Mouse (Mus musculus) gastrocnemius, postnatal 25 days (tissue): ENCODE measurements at regions not wholly inside any gene's neighbourhood (a gene's known extent, or its start where the extent isn't known, plus 50 kb on each side); places are given as distances from the start of the nearest gene placed in this dataset.

ENCODE experiments used
- DNase-seq: peaks from one replicate; pipeline ENCODE4 v3.0.0; 2022

GRCm38 (mm10) chr6:14298167-14298566, 426.8 kb upstream of the 2610001J05Rik start:
- DNase-seq, result no peak

- no peak for DNase-seq
These were observed 426.1 kb upstream of the 2610001J05Rik start for GRCm38 (mm10) chr6:14297428-14297827.

GRCm38 (mm10) chr6:14290843-14291242, 419.5 kb upstream of the 2610001J05Rik start:
- no peak for DNase-seq

GRCm38 (mm10) chr6:14281476-14281875, 410.2 kb upstream of the 2610001J05Rik start:
- no peak for DNase-seq

DNA sequence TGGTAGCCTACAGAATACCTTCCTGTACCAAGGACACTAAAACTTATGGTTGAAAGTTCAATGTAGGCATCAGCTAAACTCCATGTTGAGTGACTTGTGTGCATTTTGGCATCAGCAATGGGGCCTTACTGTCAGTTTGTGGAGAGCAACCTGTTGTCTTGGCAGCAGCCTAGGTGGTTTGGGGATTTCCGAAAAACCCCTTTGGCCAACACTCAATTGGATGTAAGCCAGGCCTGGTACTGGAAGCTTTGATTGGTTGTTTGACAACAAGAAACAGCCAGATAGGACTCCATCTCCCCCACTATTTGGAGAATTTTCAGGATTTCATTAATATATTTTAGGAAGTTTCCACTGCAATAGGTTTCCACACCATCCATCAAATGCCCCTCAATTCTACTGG, 390.6 kb upstream of the 2610001J05Rik start:
- no peak for DNase-seq

DNA sequence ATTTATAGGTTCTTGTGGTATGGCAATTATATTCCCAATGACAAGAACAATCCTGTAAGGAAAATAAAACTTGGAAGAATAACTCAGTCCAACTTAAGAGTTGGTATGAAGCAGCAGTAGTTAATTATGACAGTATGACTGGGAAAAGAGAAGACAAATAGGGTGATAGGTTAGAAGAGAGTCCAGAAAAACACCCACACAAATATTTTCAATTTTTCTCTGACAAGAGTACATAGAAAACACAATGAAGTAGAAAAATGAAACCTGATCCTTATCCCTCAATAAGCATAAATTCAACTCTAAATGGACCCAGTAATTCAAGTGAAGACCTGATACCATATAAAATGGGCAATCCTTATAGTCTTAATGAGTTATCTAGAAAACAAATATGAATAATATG, 369.0 kb upstream of the 2610001J05Rik start:
- no peak for DNase-seq

DNA sequence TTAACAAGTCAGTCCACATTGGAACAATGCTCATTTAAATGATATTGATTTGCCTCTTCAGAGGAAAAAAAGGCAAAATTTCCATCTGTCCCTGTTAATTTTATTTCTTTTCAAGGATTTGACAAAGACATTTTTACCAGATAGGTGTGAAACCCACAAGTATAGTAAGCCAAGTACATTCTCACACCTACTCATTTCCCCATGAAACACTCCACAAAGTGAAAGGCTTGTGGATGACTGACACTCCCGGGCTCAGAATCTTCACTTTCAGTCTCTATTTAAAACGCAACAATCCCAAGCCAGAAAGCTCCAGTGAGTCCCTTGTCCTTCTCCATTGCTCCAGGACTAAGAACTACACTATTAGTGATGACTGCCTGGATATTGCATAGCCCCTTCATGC, 367.8 kb upstream of the 2610001J05Rik start:
- DNase-seq, result no peak

DNA sequence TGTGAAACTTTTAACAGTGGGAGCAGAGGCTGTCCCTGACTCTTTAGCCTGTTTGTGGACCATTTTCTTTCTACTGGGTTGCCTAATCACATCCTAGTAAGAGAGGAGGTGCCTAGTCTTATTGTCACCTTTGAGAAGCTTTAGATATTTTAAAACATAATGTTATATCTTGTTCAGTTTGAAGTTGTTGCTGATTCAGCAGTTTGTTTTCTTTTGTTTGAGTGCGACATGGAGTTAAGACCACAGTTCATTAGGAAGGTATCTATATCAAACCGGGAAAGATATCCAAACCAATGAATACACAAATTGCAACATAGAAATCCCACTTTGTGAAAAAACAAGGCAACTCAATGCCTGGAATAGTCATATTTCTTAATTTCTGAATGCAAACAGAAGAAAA, 359.5 kb upstream of the 2610001J05Rik start:
- DNase-seq, result no peak

GRCm38 (mm10) chr6:14207509-14207908, 336.2 kb upstream of the 2610001J05Rik start:
- no peak for DNase-seq

- DNase-seq, result no peak
These were observed 325.8 kb upstream of the 2610001J05Rik start for GRCm38 (mm10) chr6:14197107-14197506.

GRCm38 (mm10) chr6:14195351-14195750, 324.0 kb upstream of the 2610001J05Rik start:
- no peak for DNase-seq

DNA sequence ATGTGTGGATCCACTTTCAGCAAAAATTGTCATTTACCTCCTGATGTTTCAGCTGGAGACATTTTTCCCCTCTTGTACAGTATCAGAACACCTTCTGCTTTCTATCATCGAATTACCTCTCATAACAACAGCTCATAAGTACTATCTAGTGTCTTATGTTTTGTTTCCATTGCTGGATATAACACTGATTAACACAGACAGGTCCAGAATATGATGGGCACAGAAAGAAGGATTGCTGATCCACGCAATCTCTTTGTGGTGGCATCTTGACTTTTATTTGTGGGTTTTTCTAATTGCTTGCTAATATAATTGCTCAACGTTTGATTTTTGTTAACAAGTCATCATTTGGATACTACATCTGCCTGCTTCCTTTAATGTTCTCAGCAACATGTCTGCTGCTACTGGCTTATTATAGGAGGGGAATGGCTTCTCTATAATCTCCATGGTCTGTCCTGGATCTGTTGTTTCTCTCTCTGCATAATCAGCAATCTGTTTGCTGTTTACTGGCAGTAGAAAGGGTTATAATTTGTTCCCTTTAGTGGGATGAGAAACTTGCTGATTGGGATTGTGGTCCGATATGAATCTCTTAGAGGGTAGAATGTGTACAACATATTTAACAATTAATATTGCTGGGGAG, 320.2 kb upstream of the 2610001J05Rik start:
- DNase-seq, result no peak

- no peak for DNase-seq
These were observed 314.7 kb upstream of the 2610001J05Rik start for GRCm38 (mm10) chr6:14185921-14186420.

GRCm38 (mm10) chr6:14147370-14147769, 276.1 kb upstream of the 2610001J05Rik start:
- no peak for DNase-seq

GRCm38 (mm10) chr6:14146394-14146793, 275.1 kb upstream of the 2610001J05Rik start:
- DNase-seq, result no peak

DNA sequence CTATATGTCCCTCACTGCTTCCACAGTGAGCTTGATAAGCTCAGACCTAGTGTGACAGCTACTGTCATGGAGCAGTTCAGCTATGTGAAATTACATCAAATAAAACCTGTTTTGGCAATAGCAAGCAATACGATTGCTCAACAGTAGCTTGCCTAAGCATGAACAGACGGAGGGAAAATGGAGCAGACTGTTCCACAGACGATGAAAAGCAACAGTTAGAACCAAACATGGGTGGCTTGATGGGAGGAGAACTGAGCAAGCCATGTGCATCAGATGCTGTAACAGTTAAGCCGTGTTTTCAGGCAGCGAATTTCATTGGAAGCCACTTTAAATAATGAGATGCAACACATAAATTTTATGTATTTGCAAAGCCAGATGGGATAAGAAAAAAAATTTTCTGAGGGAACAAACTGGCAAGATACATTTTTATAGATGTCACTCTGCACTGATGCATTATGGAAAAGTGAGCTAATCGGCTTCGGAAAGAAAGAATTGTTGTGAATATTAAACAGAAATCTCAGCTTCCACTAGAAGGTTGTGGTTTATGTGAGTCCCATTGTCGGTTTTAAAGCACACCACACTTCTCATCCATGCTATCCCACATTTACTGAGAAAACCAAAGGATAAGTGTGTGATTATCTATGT, 270.9 kb upstream of the 2610001J05Rik start:
- DNase-seq, result no peak

DNA sequence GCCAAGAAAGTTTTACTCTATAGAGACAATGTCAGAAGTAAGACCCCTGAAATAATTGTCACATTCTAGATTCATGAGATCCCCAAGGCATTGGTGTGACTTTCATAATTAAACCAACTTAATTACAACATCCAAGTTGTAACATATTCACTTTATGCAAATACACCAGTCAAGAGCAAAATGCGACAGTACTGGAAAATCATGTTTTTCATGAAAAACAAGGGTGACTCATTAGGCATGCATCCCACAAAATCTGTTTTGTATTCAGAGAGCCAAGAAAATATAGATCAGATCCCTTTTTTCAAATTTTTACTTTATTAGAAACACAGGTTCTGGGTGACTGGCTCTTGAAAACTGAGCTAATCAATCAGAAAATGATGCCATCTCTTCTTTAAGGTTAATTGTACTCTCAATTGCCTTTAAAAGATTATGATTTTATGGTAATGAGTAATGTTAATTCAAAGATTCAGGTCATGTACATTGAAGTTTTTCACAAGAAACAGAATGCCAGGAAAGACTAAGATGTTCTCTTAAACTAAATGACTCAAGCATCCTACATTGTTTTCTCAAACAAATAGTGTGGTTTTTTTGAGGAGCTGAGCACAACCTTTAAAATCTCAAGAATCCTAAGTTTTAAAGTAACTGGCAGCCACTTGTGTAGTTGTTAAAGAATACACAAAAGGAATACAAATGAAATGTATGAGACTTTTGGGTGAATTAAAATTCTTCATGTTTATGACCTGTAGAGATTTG, 259.2 kb upstream of the 2610001J05Rik start:
- DNase-seq, result no peak

- DNase-seq, result no peak
These were observed 258.1 kb upstream of the 2610001J05Rik start for GRCm38 (mm10) chr6:14129394-14129793.

- DNase-seq, result no peak
These were observed 251.0 kb upstream of the 2610001J05Rik start for GRCm38 (mm10) chr6:14122311-14122710.

- DNase-seq, result no peak
These were observed 250.2 kb upstream of the 2610001J05Rik start for GRCm38 (mm10) chr6:14121479-14121878.

GRCm38 (mm10) chr6:14094907-14095306, 223.6 kb upstream of the 2610001J05Rik start:
- no peak for DNase-seq

GRCm38 (mm10) chr6:14081884-14082283, 210.6 kb upstream of the 2610001J05Rik start:
- DNase-seq, result no peak

DNA sequence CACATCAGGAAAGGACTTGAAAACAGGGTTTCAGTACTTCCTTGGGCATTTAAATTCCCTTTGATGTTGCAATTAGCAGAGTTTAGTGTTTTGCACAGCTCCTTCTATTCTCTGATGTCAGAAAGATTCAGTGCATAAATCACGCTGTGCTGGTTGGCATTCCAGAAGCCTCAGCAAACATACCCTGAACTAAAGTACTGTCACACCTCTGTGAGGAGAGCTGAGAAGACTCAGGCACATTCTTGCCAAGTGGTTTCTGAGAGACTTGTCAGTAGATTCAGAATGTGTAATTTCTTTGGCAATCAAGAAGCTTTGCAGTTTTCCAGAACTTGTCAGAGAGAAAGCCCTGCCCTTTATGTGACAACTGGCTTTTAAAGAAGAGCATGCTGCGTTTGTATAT, 192.4 kb upstream of the 2610001J05Rik start:
- DNase-seq, result no peak
